Mouse (Mus musculus): ENCODE data around the gene Avpr1a. TPM values are rescaled to one million over a fixed set of nuclear protein-coding genes. Genes with fewer than 3 reads are reported as not detected.

Gene Avpr1a
- polyA plus RNA-seq, 1 experiment from 2014 or later = 1.1 TPM

DNA sequence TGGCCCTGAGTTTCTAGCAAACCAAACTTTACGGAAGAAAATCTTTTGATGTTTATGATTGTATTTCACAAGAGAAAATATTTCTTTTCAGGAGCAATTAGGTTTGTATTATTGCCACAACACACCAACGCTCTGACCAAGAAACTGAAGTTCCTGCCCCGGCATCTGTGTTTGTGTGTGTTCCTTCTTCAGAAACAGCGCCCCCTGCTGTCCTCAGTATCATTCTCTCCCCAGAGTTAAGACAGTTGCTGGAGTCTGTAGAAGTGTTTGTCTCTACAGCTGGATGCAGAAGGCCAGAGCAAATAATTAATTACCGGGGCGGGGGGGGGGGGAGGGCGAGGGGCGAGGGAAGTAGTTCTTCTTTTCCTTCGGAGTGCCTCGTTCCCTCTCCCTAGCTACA lies 1.0 kb upstream of the Avpr1a start:
- TF ChIP-seq CTCF (IDR thresholded peaks at IDR 0.05; ENCODE audit: low read depth) = peak; percentile 81
- Histone ChIP-seq H3K36me3 (ENCODE audit: control insufficient read depth, insufficient read depth) (no peaks in the 10 kb centered on the region), H3K27ac (ENCODE audit: low read depth, low read length) (no peak overlapping the region), H3K9me3 (ENCODE audit: control insufficient read depth) (no peaks in the 10 kb centered on the region), H3K4me2 (replicated peaks; ENCODE audit: low read depth) (no peak overlapping the region), H3K9ac (ENCODE audit: low read depth, low read length) (no peak overlapping the region), H3K27me3 (replicated peaks; ENCODE audit: control insufficient read depth, insufficient read depth, low read length) (peaks cover 29% of the 10 kb centered on the region), H3K4me1 (replicated peaks; ENCODE audit: control insufficient read depth, insufficient read depth, low read length) (no peaks in the 10 kb centered on the region), H3K4me3 (ENCODE audit: low read depth, low read length) (no peak overlapping the region)
- 32% methylated on average over 5 of the region's 10 CpGs for WGBS
- no peak for ATAC-seq

- no peak overlapping the region for H3K27ac ChIP-seq (ENCODE audit: low read depth, low read length)
- no peak for ATAC-seq
- H3K9ac ChIP-seq (ENCODE audit: low read depth, low read length) = no peak overlapping the region; the same call in none of the 2 replicates
- no peaks in the 10 kb centered on the region for H3K36me3 ChIP-seq (ENCODE audit: control insufficient read depth, insufficient read depth)
- no peaks in the 10 kb centered on the region for H3K4me1 ChIP-seq (replicated peaks; ENCODE audit: control insufficient read depth, insufficient read depth, low read length)
- peak; percentile 38 for TF ChIP-seq CTCF (IDR thresholded peaks at IDR 0.05; ENCODE audit: low read depth)
- no peaks in the 10 kb centered on the region for H3K9me3 ChIP-seq (ENCODE audit: control insufficient read depth)
- H3K4me2 ChIP-seq (replicated peaks; ENCODE audit: low read depth) = peak overlapping the region; percentile 69
- WGBS = 1% methylated on average over 70 of the region's 70 CpGs
- peak overlapping the region; percentile 43 for H3K4me3 ChIP-seq (ENCODE audit: low read depth, low read length)
- H3K27me3 ChIP-seq (replicated peaks; ENCODE audit: control insufficient read depth, insufficient read depth, low read length) = peaks cover 29% of the 10 kb centered on the region
These were observed 665 bp downstream of the Avpr1a start for GRCm38 (mm10) chr10:122448717-122449611.

- no peak for TF ChIP-seq CTCF (IDR thresholded peaks at IDR 0.05; ENCODE audit: low read depth)
- no peak overlapping the region for H3K27ac ChIP-seq (ENCODE audit: low read depth, low read length)
- no peak for ATAC-seq
- peaks cover 29% of the 10 kb centered on the region for H3K27me3 ChIP-seq (replicated peaks; ENCODE audit: control insufficient read depth, insufficient read depth, low read length)
- no peak overlapping the region for H3K9ac ChIP-seq (ENCODE audit: low read depth, low read length)
- no peaks in the 10 kb centered on the region for H3K4me1 ChIP-seq (replicated peaks; ENCODE audit: control insufficient read depth, insufficient read depth, low read length)
- no peak overlapping the region; the same call in 1 of the 2 replicates for H3K4me3 ChIP-seq (ENCODE audit: low read depth, low read length)
- peak overlapping the region; percentile 69 for H3K4me2 ChIP-seq (replicated peaks; ENCODE audit: low read depth)
- H3K36me3 ChIP-seq (ENCODE audit: control insufficient read depth, insufficient read depth) = no peaks in the 10 kb centered on the region
- no peaks in the 10 kb centered on the region for H3K9me3 ChIP-seq (ENCODE audit: control insufficient read depth)
These were observed 1.6 kb downstream of the Avpr1a start for GRCm38 (mm10) chr10:122449856-122450255.

GRCm38 (mm10) chr10:122453466-122453865 lies 5.2 kb downstream of the Avpr1a start:
- no peak for TF ChIP-seq CTCF (IDR thresholded peaks at IDR 0.05; ENCODE audit: low read depth)
- Histone ChIP-seq H3K27me3 (replicated peaks; ENCODE audit: control insufficient read depth, insufficient read depth, low read length) (peaks cover 19% of the 10 kb centered on the region), H3K36me3 (ENCODE audit: control insufficient read depth, insufficient read depth) (no peaks in the 10 kb centered on the region), H3K4me1 (replicated peaks; ENCODE audit: control insufficient read depth, insufficient read depth, low read length) (no peaks in the 10 kb centered on the region), H3K4me3 (ENCODE audit: low read depth, low read length) (no peak overlapping the region), H3K9me3 (ENCODE audit: control insufficient read depth) (no peaks in the 10 kb centered on the region), H3K4me2 (replicated peaks; ENCODE audit: low read depth) (no peak overlapping the region), H3K9ac (ENCODE audit: low read depth, low read length) (no peak overlapping the region), H3K27ac (ENCODE audit: low read depth, low read length) (no peak overlapping the region)
- ATAC-seq = no peak
- 72% methylated on average over 3 of the region's 3 CpGs for WGBS

DNA sequence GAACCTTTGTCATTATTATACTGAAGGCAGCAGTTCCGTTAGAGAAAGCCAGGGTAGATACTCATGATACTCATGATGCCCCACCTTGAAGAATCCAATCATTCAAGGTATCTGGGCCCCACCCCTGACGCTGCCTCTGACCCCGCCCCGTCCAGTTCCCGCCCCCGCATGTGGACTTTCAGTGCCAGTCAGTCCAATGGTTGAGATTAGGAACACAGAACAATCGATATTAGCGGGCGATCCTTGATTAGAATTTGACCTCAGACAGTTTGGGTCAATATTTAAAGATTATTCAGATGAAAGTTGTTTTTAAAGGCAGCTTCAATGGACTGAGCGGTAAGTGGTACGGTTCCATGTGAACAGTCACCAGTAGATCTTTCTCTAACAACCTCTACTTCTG lies 7.5 kb downstream of the Avpr1a start:
- TF ChIP-seq CTCF (IDR thresholded peaks at IDR 0.05; ENCODE audit: low read depth) = no peak
- H3K36me3 ChIP-seq (ENCODE audit: control insufficient read depth, insufficient read depth) = no peaks in the 10 kb centered on the region
- H3K4me1 ChIP-seq (replicated peaks; ENCODE audit: control insufficient read depth, insufficient read depth, low read length) = no peaks in the 10 kb centered on the region
- no peak overlapping the region for H3K4me2 ChIP-seq (replicated peaks; ENCODE audit: low read depth)
- no peaks in the 10 kb centered on the region for H3K9me3 ChIP-seq (ENCODE audit: control insufficient read depth)
- no peak for ATAC-seq
- no peak overlapping the region for H3K27ac ChIP-seq (ENCODE audit: low read depth, low read length)
- no peak overlapping the region for H3K9ac ChIP-seq (ENCODE audit: low read depth, low read length)
- 0 out of 2 replicates have a peak, but pooled peaks cover 3% of the 10 kb centered on the region for H3K27me3 ChIP-seq (replicated peaks; ENCODE audit: control insufficient read depth, insufficient read depth, low read length)
- 82% methylated on average over 11 of the region's 11 CpGs for WGBS
- H3K4me3 ChIP-seq (ENCODE audit: low read depth, low read length) = no peak overlapping the region

DNA sequence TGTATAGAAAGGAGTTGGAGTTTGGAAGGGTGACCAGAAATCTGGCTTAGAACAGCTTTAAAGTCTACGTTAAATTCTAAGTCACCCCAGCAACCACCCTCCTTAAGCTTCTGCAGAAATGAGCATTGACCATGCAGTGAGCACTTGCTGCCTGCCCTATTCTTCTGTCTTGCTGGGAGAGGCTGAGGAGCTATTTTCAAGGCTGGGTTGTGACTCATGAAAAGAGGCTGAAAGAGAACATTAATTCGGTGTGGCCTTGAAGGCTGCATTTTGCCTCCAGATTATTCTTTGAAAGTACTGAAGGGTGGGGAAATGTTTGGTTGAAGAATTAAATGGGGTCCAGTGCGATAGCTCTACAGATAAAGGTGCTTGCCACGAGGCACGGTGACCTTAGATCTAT lies 28.5 kb downstream of the Avpr1a start:
- ATAC-seq = no peak
- Histone ChIP-seq H3K4me1 (replicated peaks; ENCODE audit: control insufficient read depth, insufficient read depth, low read length) (no peaks in the 10 kb centered on the region), H3K9ac (ENCODE audit: low read depth, low read length) (no peak overlapping the region), H3K27ac (ENCODE audit: low read depth, low read length) (no peak overlapping the region), H3K4me3 (ENCODE audit: low read depth, low read length) (no peak overlapping the region), H3K4me2 (replicated peaks; ENCODE audit: low read depth) (no peak overlapping the region), H3K27me3 (replicated peaks; ENCODE audit: control insufficient read depth, insufficient read depth, low read length) (no peaks in the 10 kb centered on the region), H3K9me3 (ENCODE audit: control insufficient read depth) (no peaks in the 10 kb centered on the region), H3K36me3 (ENCODE audit: control insufficient read depth, insufficient read depth) (no peaks in the 10 kb centered on the region)
- no peak for TF ChIP-seq CTCF (IDR thresholded peaks at IDR 0.05; ENCODE audit: low read depth)
- 80% methylated on average over 5 of the region's 5 CpGs for WGBS
